Mouse (Mus musculus) neural tube, embryonic 12.5 days (tissue): Measurements from ENCODE around the gene Plcxd3. TPM values are rescaled to one million over a fixed set of nuclear protein-coding genes. Genes with fewer than 3 reads are reported as not detected.

ENCODE experiments used
- ATAC-seq: fragments of 200-750 bp; cut with Nextera tagmentation; 2 replicates; pipeline ENCODE4 v1.8.0; 2017; ENCODE audit warnings: low read depth, mild to moderate bottlenecking, moderate TSS enrichment, moderate library complexity; ENCODE audit not compliant: low FRiP score
- H3K27ac ChIP-seq: fragments of 300-500 bp; sonication (generic); 2 replicates; pipeline ENCODE4 v1.5.1; 2016
- H3K27me3 ChIP-seq: fragments of 300-500 bp; sonication (generic); replicated peaks from 2 replicates; pipeline ENCODE4 v1.6.1; 2016; ENCODE audit warnings: mild to moderate bottlenecking
- H3K36me3 ChIP-seq: fragments of 300-500 bp; sonication (generic); 2 replicates; pipeline ENCODE4 v1.6.1; 2016; ENCODE audit warnings: mild to moderate bottlenecking
- H3K4me1 ChIP-seq: fragments of 300-500 bp; sonication (generic); 2 replicates; pipeline ENCODE4 v1.6.1; 2016
- H3K4me2 ChIP-seq: fragments of 300-500 bp; sonication (generic); replicated peaks from 2 replicates; pipeline ENCODE4 v1.6.1; 2016; ENCODE audit warnings: mild to moderate bottlenecking
- H3K4me3 ChIP-seq: fragments of 300-500 bp; sonication (generic); 2 replicates; pipeline ENCODE4 v1.5.1; 2016
- H3K9ac ChIP-seq: fragments of 300-500 bp; sonication (generic); 2 replicates; pipeline ENCODE4 v1.6.1; 2016; ENCODE audit warnings: mild to moderate bottlenecking
- H3K9me3 ChIP-seq: fragments of 300-500 bp; sonication (generic); 2 replicates; pipeline ENCODE4 v1.6.1; 2016; ENCODE audit warnings: mild to moderate bottlenecking
- WGBS: fragments of 180-500 bp; shearing (Covaris S2); methylation state at CpG from one replicate; pipeline ENCODE4 v1.1.7; 2016; 5-methylcytosine and 5-hydroxymethylcytosine counted together
- polyA plus RNA-seq: library from polyadenylated mRNA; unstranded; fragments of >200 nt; fragmentation: Nextera tagmentation; extraction: Ambion mirVana; gene quantifications from 2 replicates; pipeline ENCODE4 v1.2.1, GENCODE M21; 2016

Plcxd3 gene
- polyA plus RNA-seq, 1 experiment from 2014 or later, result 18.4 TPM

DNA sequence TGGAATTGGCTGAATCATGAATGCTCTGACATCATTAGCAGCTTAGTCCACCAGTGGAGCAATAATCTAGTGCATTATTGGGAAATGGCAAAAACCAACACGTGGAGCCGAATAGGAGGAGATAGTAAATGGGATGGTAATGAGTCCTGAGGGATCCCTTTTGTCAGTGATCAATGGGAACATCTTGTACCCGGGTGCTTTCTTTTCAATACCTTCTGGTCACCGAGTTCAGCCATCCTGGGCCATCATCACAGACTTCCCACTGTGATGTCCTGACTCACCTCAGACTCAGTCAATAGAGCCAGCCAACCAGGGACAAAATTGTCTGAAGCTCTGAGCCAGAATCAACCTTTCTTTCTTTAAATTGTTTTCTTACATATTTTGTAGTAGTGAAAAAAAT, 24.8 kb downstream of the Plcxd3 start:
- no peaks in the 10 kb centered on the region for H3K9me3 ChIP-seq
- H3K9ac ChIP-seq, result no peak overlapping the region
- no peak overlapping the region for H3K27ac ChIP-seq
- no peak overlapping the region for H3K4me3 ChIP-seq
- H3K4me1 ChIP-seq, result no peaks in the 10 kb centered on the region
- WGBS, result 37% methylated on average over 4 of the region's 4 CpGs
- no peak for ATAC-seq
- no peaks in the 10 kb centered on the region for H3K27me3 ChIP-seq
- H3K4me2 ChIP-seq, result no peak overlapping the region
- no peaks in the 10 kb centered on the region for H3K36me3 ChIP-seq

DNA sequence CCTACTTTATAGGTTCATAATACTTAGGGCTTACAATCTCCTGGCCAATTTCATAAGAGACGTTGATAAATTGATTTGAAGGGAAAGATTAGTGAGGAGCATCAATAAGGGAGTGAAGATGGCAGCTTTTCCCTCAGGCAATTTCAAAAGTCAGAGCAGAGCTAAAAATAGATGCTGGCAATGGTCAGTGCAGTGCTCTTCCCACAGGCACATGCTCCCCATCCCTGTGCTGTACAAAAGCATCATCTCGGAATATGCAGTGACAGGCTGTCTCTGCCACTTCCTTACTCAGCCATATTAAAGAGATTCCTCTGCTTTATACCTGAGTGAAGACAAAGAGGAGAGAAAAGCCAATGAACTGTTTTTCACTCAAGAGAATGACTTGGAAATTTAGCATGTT, 36.0 kb downstream of the Plcxd3 start:
- 68% methylated on average over 2 of the region's 2 CpGs for WGBS

DNA sequence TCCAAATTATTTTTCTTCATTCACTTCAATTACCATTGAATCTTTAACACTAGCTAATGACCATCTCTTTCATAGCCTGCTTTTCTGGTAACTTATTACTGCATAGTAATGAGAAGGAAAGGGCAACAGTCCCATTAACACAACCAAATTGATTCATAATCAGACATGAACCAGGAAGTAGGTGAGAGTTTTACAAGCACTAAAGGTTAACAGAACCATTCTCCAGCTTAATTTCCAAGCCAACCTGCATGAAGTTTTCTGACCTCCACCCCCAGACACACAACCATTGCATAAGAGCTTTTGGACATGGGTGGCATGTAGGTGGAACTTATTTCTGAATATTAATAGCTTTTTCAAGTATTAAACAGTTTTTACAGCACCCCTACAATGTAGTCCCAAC, 64.8 kb downstream of the Plcxd3 start:
- Histone ChIP-seq H3K4me1 (no peaks in the 10 kb centered on the region), H3K4me2 (no peak overlapping the region), H3K9me3 (no peaks in the 10 kb centered on the region), H3K36me3 (no peaks in the 10 kb centered on the region), H3K9ac (no peak overlapping the region), H3K27me3 (no peaks in the 10 kb centered on the region), H3K4me3 (no peak overlapping the region), H3K27ac (no peak overlapping the region)
- ATAC-seq, result no peak

More for the DNA sequence above, 36.0 kb downstream of the Plcxd3 start:
- Histone ChIP-seq H3K27ac (no peak overlapping the region), H3K4me3 (no peak overlapping the region), H3K27me3 (no peaks in the 10 kb centered on the region), H3K9me3 (no peaks in the 10 kb centered on the region), H3K4me2 (no peak overlapping the region), H3K4me1 (no peaks in the 10 kb centered on the region), H3K36me3 (no peaks in the 10 kb centered on the region), H3K9ac (no peak overlapping the region)
- ATAC-seq, result no peak

DNA sequence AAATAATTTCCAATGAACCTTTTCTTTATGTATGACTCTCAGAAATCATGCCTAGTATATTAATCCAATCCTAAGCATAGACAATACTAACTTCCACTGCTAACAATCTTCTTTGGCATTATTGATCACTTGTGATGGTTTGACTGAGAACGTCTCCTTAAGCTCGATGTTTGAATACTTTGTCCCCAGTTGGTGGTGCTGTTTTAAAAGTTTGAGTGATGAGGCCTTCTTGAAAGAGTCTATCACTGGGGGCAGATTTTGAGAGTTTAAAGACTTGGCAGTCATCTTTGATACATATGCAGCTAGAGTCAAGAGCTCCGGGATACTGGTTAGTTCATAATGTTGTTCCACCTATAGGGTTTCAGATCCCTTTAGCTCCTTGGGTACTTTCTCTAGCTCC, 120.9 kb downstream of the Plcxd3 start:
- ATAC-seq, result no peak
- WGBS, result 89% methylated on average over 3 of the region's 3 CpGs
- Histone ChIP-seq H3K27me3 (no peaks in the 10 kb centered on the region), H3K9me3 (no peaks in the 10 kb centered on the region), H3K4me1 (no peaks in the 10 kb centered on the region), H3K36me3 (no peaks in the 10 kb centered on the region), H3K4me2 (no peak overlapping the region), H3K4me3 (no peak overlapping the region), H3K27ac (no peak overlapping the region), H3K9ac (no peak overlapping the region)

DNA sequence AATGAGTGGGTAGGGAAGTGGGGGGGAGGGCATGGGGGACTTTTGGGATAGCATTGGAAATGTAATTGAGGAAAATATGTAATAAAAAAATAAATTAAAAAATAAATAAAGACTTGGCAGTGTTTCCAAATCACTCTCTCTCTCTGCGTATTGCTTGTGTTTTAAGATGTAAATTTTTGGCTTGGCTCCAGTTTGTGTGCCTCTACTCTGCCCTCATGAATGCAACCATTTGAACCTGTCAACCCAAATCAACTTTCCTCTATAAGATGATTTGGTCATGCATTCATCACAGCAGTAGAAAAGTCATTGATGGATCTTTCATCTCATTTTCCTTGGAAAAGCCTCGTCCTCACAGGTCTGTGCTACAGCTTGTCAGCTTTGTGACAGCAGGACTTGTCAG, 121.7 kb downstream of the Plcxd3 start:
- ATAC-seq, result no peak
- Histone ChIP-seq H3K27ac (no peak overlapping the region), H3K4me1 (no peaks in the 10 kb centered on the region), H3K36me3 (no peaks in the 10 kb centered on the region), H3K9ac (no peak overlapping the region), H3K9me3 (no peaks in the 10 kb centered on the region), H3K4me3 (no peak overlapping the region), H3K27me3 (no peaks in the 10 kb centered on the region), H3K4me2 (no peak overlapping the region)
- 85% methylated on average over 2 of the region's 2 CpGs for WGBS

DNA sequence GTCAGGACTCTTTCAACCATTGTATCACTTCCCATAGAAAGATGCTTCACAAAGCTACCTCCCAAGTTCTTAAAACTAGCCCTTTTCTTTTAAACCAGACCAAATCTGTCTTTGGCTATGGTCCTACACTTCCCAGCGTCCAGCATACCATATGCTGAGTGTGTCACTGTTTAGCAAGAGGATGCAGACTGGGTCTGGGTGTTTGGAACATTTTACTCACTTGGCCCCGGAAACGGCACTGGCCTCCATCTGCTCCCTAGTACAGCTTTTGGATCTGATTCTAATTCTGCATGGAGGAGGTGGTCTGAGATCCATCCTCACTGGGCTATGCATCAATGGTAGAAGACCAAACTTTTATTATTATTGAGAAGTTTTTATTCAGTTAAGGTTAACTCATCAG, 122.7 kb downstream of the Plcxd3 start:
- Histone ChIP-seq H3K9ac (no peak overlapping the region), H3K4me1 (no peaks in the 10 kb centered on the region), H3K27ac (no peak overlapping the region), H3K27me3 (no peaks in the 10 kb centered on the region), H3K9me3 (no peaks in the 10 kb centered on the region), H3K4me2 (no peak overlapping the region), H3K4me3 (no peak overlapping the region), H3K36me3 (no peaks in the 10 kb centered on the region)
- WGBS, result 88% methylated on average over 3 of the region's 3 CpGs
- no peak for ATAC-seq

DNA sequence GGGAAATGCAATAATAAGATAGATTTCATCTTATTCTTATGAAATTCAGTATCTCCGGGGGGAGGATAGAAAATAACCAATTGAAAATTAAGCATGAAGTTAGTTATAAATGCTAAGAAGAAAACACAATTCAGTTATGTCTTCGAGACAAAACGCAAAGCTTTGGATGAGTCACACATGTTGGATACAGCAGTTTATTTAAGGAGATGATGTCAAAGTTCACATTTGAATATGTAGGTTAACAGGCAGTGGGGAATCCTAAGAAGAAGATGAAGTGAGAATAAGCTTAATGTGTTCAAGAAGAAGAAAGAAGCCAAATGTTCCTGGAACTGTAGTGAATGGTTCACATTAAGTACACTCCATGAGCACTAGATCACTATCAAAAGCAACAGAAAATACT, 128.1 kb downstream of the Plcxd3 start:
- H3K9me3 ChIP-seq, result no peaks in the 10 kb centered on the region
- no peak for ATAC-seq
- H3K4me3 ChIP-seq, result no peak overlapping the region
- 86% methylated on average over 3 of the region's 3 CpGs for WGBS
- H3K36me3 ChIP-seq, result no peaks in the 10 kb centered on the region
- no peak overlapping the region for H3K27ac ChIP-seq
- H3K4me2 ChIP-seq, result no peak overlapping the region
- H3K27me3 ChIP-seq, result no peaks in the 10 kb centered on the region
- H3K9ac ChIP-seq, result no peak overlapping the region
- H3K4me1 ChIP-seq, result no peaks in the 10 kb centered on the region

DNA sequence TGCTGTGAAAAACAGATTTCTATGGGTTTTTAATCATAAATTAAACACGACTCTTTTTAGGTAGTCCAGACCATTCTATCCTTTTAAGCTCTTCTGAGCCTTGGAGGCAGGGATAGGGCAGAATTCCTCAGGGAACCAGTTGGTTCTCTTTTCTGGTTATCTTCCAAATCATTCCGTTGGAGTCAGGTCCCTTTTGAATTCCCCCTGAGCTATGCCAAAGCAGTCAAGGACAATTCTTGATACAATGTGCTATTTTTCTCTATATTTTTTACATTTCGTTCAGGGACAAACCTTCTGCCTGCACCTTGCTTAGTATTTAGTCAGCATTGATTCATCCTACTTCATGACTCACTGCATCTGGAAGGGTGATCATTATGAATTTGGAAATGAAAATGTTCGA, 128.5 kb downstream of the Plcxd3 start:
- H3K27ac ChIP-seq, result no peak overlapping the region
- H3K4me2 ChIP-seq, result no peak overlapping the region
- WGBS, result 85% methylated on average over 4 of the region's 4 CpGs
- no peaks in the 10 kb centered on the region for H3K36me3 ChIP-seq
- no peaks in the 10 kb centered on the region for H3K27me3 ChIP-seq
- no peak for ATAC-seq
- H3K9me3 ChIP-seq, result no peaks in the 10 kb centered on the region
- H3K4me3 ChIP-seq, result no peak overlapping the region
- no peaks in the 10 kb centered on the region for H3K4me1 ChIP-seq
- H3K9ac ChIP-seq, result no peak overlapping the region

DNA sequence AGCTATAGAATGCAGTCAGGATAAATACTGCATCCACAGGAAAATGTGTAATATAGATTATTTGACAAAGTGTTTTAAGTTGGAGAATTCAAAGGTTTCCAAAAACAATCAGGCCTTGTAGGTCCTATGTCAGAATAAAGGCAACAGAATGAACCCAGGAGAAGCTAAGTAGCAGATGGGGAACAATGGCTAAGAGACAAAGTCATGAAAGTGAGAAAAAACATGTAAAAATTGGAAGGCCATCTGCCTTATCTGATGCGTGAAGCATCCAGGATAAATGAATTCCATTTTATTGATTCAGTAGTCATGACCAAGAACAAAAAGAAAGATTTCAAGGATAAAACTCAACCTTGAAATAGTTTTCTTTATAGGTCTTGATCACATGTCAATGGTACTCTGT, 139.4 kb downstream of the Plcxd3 start:
- H3K9me3 ChIP-seq, result no peaks in the 10 kb centered on the region
- 90% methylated on average over 1 of the region's 1 CpGs for WGBS
- H3K27ac ChIP-seq, result no peak overlapping the region
- no peaks in the 10 kb centered on the region for H3K36me3 ChIP-seq
- H3K4me1 ChIP-seq, result no peaks in the 10 kb centered on the region
- no peak overlapping the region for H3K4me3 ChIP-seq
- H3K4me2 ChIP-seq, result no peak overlapping the region
- ATAC-seq, result no peak
- H3K9ac ChIP-seq, result no peak overlapping the region
- no peaks in the 10 kb centered on the region for H3K27me3 ChIP-seq

DNA sequence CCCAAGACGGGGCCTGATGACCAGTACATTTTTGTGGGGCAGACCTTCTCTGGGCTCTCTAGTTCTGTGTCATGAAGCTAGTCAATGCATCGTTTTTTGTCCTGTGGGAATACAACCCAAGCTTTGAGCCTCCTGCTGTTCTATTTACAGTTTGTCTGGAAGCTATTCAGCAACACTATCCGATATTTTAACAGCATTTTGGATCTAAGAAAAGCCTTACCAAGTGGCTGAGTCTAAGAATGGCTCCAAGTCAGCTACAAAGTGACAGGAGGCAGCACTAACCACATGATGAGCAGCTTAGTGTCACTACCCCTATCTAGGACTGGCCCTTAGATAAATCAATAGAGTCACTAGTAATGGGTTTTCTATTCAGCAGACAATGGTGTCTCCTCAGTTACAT, 149.3 kb downstream of the Plcxd3 start:
- Histone ChIP-seq H3K4me2 (no peak overlapping the region), H3K4me1 (no peaks in the 10 kb centered on the region), H3K27ac (no peak overlapping the region), H3K9ac (no peak overlapping the region), H3K27me3 (no peaks in the 10 kb centered on the region), H3K9me3 (no peaks in the 10 kb centered on the region), H3K4me3 (no peak overlapping the region), H3K36me3 (no peaks in the 10 kb centered on the region)
- WGBS, result 80% methylated on average over 3 of the region's 3 CpGs
- ATAC-seq, result no peak

DNA sequence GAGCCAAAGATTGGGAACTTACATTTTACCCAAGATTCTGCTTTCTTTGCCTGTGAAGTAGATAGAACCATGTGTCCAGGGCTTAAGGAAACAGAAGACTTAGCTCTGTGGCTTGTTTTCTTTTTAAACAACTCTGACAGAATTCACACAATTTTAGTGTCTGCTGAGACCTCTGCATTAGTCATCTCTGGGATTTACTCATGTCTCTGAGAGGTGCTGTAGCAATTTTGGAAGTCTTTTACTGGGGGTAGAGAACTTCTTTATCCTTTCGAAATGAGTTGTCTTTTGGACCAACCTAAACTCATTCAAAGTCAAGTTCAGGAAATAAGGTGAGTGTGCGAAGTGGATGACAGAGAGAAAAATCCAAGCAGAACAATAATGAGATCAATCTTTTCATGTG, 158.4 kb downstream of the Plcxd3 start:
- H3K27ac ChIP-seq, result no peak overlapping the region
- ATAC-seq, result no peak
- H3K9me3 ChIP-seq, result no peaks in the 10 kb centered on the region
- no peaks in the 10 kb centered on the region for H3K27me3 ChIP-seq
- no peak overlapping the region for H3K4me2 ChIP-seq
- H3K4me1 ChIP-seq, result no peaks in the 10 kb centered on the region
- 87% methylated on average over 2 of the region's 2 CpGs for WGBS
- H3K36me3 ChIP-seq, result no peaks in the 10 kb centered on the region
- no peak overlapping the region for H3K9ac ChIP-seq
- H3K4me3 ChIP-seq, result no peak overlapping the region

DNA sequence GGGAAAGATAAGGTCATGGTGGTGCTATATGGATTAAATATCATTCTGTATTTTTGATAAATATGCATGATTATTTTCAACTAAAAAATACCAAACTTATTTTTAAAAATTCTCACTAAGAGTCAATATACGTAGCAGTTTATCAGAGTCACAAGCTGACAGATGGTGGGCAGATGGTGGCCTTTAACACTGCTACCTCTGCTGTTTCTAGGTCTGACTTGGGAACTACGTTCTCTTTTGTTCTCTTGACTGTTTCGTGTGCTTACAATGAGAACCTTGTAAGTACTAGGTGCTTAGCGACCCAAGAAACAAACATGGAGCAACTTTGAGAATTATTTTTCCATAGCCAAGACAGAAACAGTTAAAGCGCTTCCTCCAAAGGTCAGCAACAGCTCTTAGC, 183.8 kb downstream of the Plcxd3 start:
- no peak overlapping the region for H3K4me2 ChIP-seq
- H3K9ac ChIP-seq, result no peak overlapping the region
- 71% methylated on average over 5 of the region's 5 CpGs for WGBS
- H3K4me1 ChIP-seq, result no peaks in the 10 kb centered on the region
- no peak overlapping the region for H3K4me3 ChIP-seq
- no peaks in the 10 kb centered on the region for H3K9me3 ChIP-seq
- no peaks in the 10 kb centered on the region for H3K36me3 ChIP-seq
- no peaks in the 10 kb centered on the region for H3K27me3 ChIP-seq
- ATAC-seq, result no peak
- H3K27ac ChIP-seq, result no peak overlapping the region

DNA sequence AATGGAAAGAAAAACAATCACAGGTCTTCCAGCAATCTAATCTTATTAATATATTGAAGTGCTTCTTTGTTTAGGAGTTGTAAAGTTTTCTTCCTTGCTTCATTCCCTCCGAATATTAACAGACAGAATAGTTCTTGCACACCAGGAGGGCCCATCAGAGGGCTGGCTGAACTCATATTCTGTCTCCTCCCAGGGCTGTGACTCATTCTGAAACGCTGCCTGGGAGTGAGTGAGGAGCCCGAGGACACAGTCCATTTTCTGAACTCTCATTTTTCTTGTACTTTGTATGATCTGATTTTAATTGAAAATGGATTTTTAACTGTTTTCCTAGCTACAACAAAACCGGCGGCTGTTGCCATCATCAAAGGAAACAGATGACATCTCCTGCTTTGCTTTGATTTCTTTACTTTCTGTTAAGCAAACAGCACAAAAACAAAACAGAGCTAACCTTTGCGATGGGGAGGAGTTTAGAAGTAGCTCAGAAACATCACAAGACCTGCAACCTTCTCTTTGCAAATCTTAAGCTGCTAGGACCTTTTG, 186.2 kb downstream of the Plcxd3 start:
- Histone ChIP-seq H3K27ac (no peak overlapping the region), H3K4me3 (no peak overlapping the region), H3K27me3 (no peaks in the 10 kb centered on the region), H3K9ac (no peak overlapping the region), H3K4me2 (no peak overlapping the region), H3K36me3 (no peaks in the 10 kb centered on the region), H3K9me3 (no peaks in the 10 kb centered on the region), H3K4me1 (no peaks in the 10 kb centered on the region)
- WGBS, result 64% methylated on average over 6 of the region's 6 CpGs
- no peak for ATAC-seq
